Mouse (Mus musculus) hindbrain, embryonic 13.5 days (tissue): ENCODE results near the gene Tm9sf3. TPM values are rescaled to one million over a fixed set of nuclear protein-coding genes. Genes with fewer than 3 reads are reported as not detected.
"Not testable (repeated sequence)": the region's sequence is repeated elsewhere in the genome, so short reads cannot be mapped to it uniquely, and the experiment has no call there.

Source experiments
- ATAC-seq: fragments of 200-750 bp; cut with Nextera tagmentation; 2 replicates; pipeline ENCODE4 v1.8.0; 2017; ENCODE audit warnings: moderate TSS enrichment; ENCODE audit not compliant: low FRiP score
- H3K27ac ChIP-seq: fragments of 300-500 bp; sonication (generic); 2 replicates; pipeline ENCODE4 v1.5.1; 2015; ENCODE audit warnings: inconsistent platforms, mild to moderate bottlenecking, moderate library complexity
- H3K27me3 ChIP-seq: fragments of 300-500 bp; sonication (generic); 2 replicates; pipeline ENCODE4 v1.6.1; 2015; ENCODE audit warnings: mild to moderate bottlenecking, inconsistent platforms
- H3K36me3 ChIP-seq: fragments of 300-500 bp; sonication (generic); 2 replicates; pipeline ENCODE4 v1.6.1; 2015; ENCODE audit warnings: mild to moderate bottlenecking, inconsistent platforms
- H3K4me1 ChIP-seq: fragments of 300-500 bp; sonication (generic); replicated peaks from 2 replicates; pipeline ENCODE4 v1.6.1; 2015; ENCODE audit warnings: inconsistent platforms
- H3K4me2 ChIP-seq: fragments of 300-500 bp; sonication (generic); 2 replicates; pipeline ENCODE4 v1.6.1; 2015; ENCODE audit warnings: inconsistent platforms, mild to moderate bottlenecking, moderate library complexity
- H3K4me3 ChIP-seq: fragments of 300-500 bp; sonication (generic); 2 replicates; pipeline ENCODE4 v1.5.1; 2015; ENCODE audit warnings: mild to moderate bottlenecking, inconsistent platforms
- H3K9ac ChIP-seq: fragments of 300-500 bp; sonication (generic); 2 replicates; pipeline ENCODE4 v1.6.1; 2015; ENCODE audit warnings: mild to moderate bottlenecking, inconsistent platforms
- H3K9me3 ChIP-seq: fragments of 300-500 bp; sonication (generic); 2 replicates; pipeline ENCODE4 v1.6.1; 2016; ENCODE audit warnings: inconsistent platforms
- WGBS: fragments of 180-500 bp; shearing (Covaris S2); methylation state at CpG from one replicate; pipeline ENCODE4 v1.1.7; 2015; 5-methylcytosine and 5-hydroxymethylcytosine counted together
- polyA plus RNA-seq: library from polyadenylated mRNA; unstranded; fragments of >200 nt; fragmentation: Nextera tagmentation; extraction: Ambion mirVana; gene quantifications from 2 replicates; pipeline ENCODE4 v1.2.1, GENCODE M21; 2015

Gene Tm9sf3
- 91.3 and 99.0 TPM in 2 replicates for polyA plus RNA-seq

DNA sequence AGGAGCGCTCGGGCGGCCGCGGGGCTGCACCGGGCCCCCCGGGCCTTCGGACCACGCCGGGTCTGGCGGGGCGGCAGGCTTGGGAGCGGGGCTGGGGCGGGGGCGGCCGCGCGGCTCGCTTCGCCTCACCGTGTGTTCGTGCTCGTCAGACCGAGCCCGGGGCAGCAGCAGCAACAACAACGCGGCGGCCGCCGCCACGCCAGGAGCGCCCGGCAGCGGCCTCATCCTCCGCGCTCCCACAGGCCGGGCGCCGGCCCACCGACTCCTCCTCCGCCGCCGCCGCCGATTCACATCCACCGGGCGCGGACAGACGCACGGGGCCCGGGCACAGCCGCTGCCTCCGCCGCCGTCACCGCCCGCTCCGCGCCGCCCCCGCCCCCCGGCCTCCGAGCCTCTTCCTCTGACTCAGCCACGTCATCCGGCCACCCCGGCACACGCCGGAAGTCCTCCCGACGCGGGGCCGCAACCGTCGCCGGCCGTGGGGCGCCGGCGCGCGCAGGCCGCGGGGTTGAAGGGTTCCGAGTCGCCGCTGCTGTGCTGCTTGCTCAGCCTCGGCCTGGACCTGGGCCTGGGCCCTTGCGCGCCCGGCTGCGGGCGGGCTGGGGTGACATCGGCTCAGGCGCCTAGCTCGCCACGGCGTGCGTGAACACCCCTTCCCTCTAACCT lies at the start of gene Tm9sf3:
Gene Tm9sf3, minus strand, starts transcription at position 368 of the 666 bp plus-strand sequence.
- peak within 1 kb of the TSS; percentile 77 for H3K4me2 ChIP-seq
- ATAC-seq, result peak; percentile 95
- H3K4me3 ChIP-seq, result peak within 1 kb of the TSS; percentile 92
- peaks cover 41% of the 10 kb centered on the region for H3K4me1 ChIP-seq
- H3K9ac ChIP-seq, result peak within 1 kb of the TSS; percentile 96
- no peaks in the 10 kb centered on the region for H3K36me3 ChIP-seq
- H3K9me3 ChIP-seq, result no peaks in the 10 kb centered on the region
- WGBS, result under 1% methylated on average over 93 of the region's 98 CpGs
- H3K27me3 ChIP-seq, result 0 out of 2 replicates have a peak, but pooled peaks cover 4% of the 10 kb centered on the region
- H3K27ac ChIP-seq, result peak within 1 kb of the TSS; percentile 98

- H3K36me3 ChIP-seq, H3K27me3 ChIP-seq, H3K9ac ChIP-seq, H3K4me2 ChIP-seq, ATAC-seq, H3K4me3 ChIP-seq, H3K27ac ChIP-seq, H3K9me3 ChIP-seq: not testable (repeated sequence)
- H3K4me1 ChIP-seq, result peaks cover 10% of the 10 kb centered on the region
- 91% methylated on average over 8 of the region's 8 CpGs for WGBS
Observed at GRCm38 (mm10) chr19:41312587-41312986, 48.8 kb upstream of the Tm9sf3 start.

GRCm38 (mm10) chr19:41312027-41312426 lies 48.2 kb upstream of the Tm9sf3 start:
- no peak overlapping the region for H3K9ac ChIP-seq
- H3K4me3 ChIP-seq, result no peak overlapping the region
- 0 out of 2 replicates have a peak, but pooled peaks cover 5% of the 10 kb centered on the region for H3K4me1 ChIP-seq
- no peaks in the 10 kb centered on the region for H3K36me3 ChIP-seq
- ATAC-seq, result no peak
- H3K4me2 ChIP-seq, result no peak overlapping the region
- no peak overlapping the region for H3K27ac ChIP-seq
- H3K27me3 ChIP-seq, result 0 out of 2 replicates have a peak, but pooled peaks cover 4% of the 10 kb centered on the region
- H3K9me3 ChIP-seq, result no peaks in the 10 kb centered on the region
- WGBS, result 78% methylated on average over 4 of the region's 4 CpGs

DNA sequence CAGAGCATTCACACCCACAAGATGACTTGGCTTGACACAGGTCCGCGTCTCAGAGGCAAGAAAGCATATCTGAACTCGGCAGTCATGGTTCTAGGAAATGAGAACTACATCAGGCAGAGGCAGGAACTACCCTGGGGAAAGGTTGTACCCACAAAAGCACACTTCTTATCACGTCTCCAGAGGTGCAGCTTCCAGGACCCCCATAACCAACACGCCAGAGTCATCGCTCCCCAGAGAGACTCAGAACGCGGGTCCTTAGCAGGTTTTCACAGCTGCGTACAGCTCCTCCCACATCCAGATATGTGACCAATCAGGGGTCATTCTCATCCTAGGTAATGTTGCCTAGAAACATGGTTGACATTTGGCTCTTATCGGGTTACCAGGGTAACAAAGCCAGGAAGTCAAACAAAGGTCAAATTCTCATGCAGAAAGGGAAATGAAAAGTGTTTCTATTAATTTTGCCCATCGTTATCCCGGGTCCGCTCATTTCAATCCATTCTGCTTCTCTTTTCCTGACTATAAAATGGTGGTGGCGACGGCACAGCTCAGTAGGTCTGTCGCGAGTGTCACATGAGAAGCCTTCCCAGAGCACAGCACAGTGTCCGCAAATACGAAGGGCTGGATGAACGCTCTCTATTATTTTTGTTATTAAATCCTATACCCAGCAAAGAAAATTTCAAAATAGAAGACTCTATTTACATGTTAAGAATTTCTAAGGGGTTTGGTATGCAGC lies 47.3 kb upstream of the Tm9sf3 start:
- no peaks in the 10 kb centered on the region for H3K9me3 ChIP-seq
- 0 out of 2 replicates have a peak, but pooled peaks cover 4% of the 10 kb centered on the region for H3K27me3 ChIP-seq
- H3K27ac ChIP-seq, result peak overlapping the region; percentile 58; the same call in 1 of the 2 replicates
- peak; percentile 88 for ATAC-seq
- 0 out of 2 replicates have a peak, but pooled peaks cover 5% of the 10 kb centered on the region for H3K4me1 ChIP-seq
- no peaks in the 10 kb centered on the region for H3K36me3 ChIP-seq
- WGBS, result 20% methylated on average over 20 of the region's 20 CpGs
- H3K4me2 ChIP-seq, result peak overlapping the region; percentile 62
- H3K4me3 ChIP-seq, result peak overlapping the region; percentile 39
- 0 out of 2 replicates have a peak overlapping the region, but pooled peaks have one; percentile 55 for H3K9ac ChIP-seq

GRCm38 (mm10) chr19:41303933-41304332 lies 40.1 kb upstream of the Tm9sf3 start:
- WGBS, result 69% methylated on average over 3 of the region's 3 CpGs

DNA sequence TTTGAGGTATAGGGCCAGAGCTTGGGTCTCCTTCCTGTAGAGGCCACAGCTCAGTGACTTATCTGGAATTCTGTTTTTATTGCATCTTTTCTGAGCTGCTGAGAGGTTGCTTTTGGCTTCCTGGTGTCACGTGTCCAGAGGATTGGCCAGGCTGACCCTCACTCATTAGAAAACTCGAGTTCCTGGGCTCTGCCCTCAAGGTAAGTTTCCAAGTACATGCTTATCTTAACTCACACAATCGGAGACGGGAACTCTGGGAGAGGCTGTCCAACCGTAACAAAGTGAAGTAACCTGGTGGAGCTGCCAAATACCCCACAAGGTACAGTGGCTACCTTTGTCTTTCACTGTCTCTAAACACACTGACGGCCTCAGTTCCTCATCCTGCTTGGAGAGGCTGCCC lies 39.6 kb upstream of the Tm9sf3 start:
- WGBS, result 86% methylated on average over 6 of the region's 6 CpGs
- H3K27me3 ChIP-seq, result no peaks in the 10 kb centered on the region
- no peak overlapping the region for H3K9ac ChIP-seq
- no peak overlapping the region for H3K4me2 ChIP-seq
- ATAC-seq, result no peak
- no peak overlapping the region for H3K27ac ChIP-seq
- H3K4me3 ChIP-seq, result no peak overlapping the region
- H3K9me3 ChIP-seq, result no peaks in the 10 kb centered on the region
- H3K36me3 ChIP-seq, result no peaks in the 10 kb centered on the region
- 0 out of 2 replicates have a peak, but pooled peaks cover 4% of the 10 kb centered on the region for H3K4me1 ChIP-seq

More at GRCm38 (mm10) chr19:41303933-41304332, 40.1 kb upstream of the Tm9sf3 start:
- H3K27ac ChIP-seq, result no peak overlapping the region
- no peak overlapping the region for H3K4me2 ChIP-seq
- H3K9me3 ChIP-seq, result no peaks in the 10 kb centered on the region
- H3K27me3 ChIP-seq, result no peaks in the 10 kb centered on the region
- H3K9ac ChIP-seq, result no peak overlapping the region
- H3K36me3 ChIP-seq, result no peaks in the 10 kb centered on the region
- H3K4me3 ChIP-seq, result no peak overlapping the region
- ATAC-seq, result no peak
- 0 out of 2 replicates have a peak, but pooled peaks cover 4% of the 10 kb centered on the region for H3K4me1 ChIP-seq

GRCm38 (mm10) chr19:41301856-41302255 lies 38.1 kb upstream of the Tm9sf3 start:
- no peak for ATAC-seq
- WGBS, result 69% methylated on average over 6 of the region's 6 CpGs
- H3K27ac ChIP-seq, result no peak overlapping the region

GRCm38 (mm10) chr19:41299446-41299845 lies 35.6 kb upstream of the Tm9sf3 start:
- Histone ChIP-seq H3K9ac (no peak overlapping the region), H3K27ac (no peak overlapping the region), H3K9me3 (no peaks in the 10 kb centered on the region), H3K27me3 (no peaks in the 10 kb centered on the region), H3K4me3 (no peak overlapping the region), H3K36me3 (no peaks in the 10 kb centered on the region), H3K4me1 (0 out of 2 replicates have a peak, but pooled peaks cover 4% of the 10 kb centered on the region), H3K4me2 (no peak overlapping the region)
- no peak for ATAC-seq
- WGBS, result 78% methylated on average over 8 of the region's 8 CpGs

More at GRCm38 (mm10) chr19:41301856-41302255, 38.1 kb upstream of the Tm9sf3 start:
- Histone ChIP-seq H3K27me3 (no peaks in the 10 kb centered on the region), H3K9ac (no peak overlapping the region), H3K4me1 (0 out of 2 replicates have a peak, but pooled peaks cover 4% of the 10 kb centered on the region), H3K9me3 (no peaks in the 10 kb centered on the region), H3K36me3 (no peaks in the 10 kb centered on the region), H3K4me2 (no peak overlapping the region), H3K4me3 (no peak overlapping the region)

DNA sequence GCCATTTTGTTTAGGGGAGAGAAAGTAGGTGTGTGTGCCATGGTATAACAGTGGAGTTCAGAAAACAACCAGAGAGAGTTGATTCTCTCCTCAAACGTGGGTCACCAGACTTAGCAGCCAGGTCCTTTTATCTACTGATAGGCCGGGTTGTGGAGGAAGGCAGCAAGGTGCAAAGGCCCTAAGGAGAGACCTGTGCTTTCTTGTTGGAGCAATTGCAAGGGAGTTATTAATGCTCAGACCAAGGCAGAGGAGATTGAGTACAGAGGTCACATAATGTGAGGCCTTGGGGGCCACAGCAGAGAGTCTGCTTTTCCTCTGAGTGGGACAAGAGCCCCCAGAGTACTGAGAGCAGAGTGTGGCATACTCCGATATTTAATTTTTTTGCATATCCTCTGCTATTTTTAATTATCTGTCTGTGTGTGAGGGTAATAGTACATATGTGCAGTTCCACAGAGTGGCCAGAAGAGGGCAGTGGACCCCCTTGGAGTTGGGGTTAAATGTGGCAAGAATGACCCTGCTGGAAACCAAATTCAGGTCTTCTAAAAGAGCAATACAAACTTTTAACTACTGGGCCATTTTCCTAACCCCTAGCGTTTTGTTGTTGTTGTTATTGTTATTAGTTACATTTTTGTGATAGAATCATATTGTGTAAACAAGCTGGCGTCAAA lies 27.3 kb upstream of the Tm9sf3 start:
- no peak overlapping the region for H3K9ac ChIP-seq
- H3K4me3 ChIP-seq, result no peak overlapping the region
- no peak overlapping the region for H3K27ac ChIP-seq
- H3K36me3 ChIP-seq, result no peaks in the 10 kb centered on the region
- H3K4me2 ChIP-seq, result no peak overlapping the region
- no peaks in the 10 kb centered on the region for H3K27me3 ChIP-seq
- no peaks in the 10 kb centered on the region for H3K4me1 ChIP-seq
- H3K9me3 ChIP-seq, result no peaks in the 10 kb centered on the region
- WGBS, result 68% methylated on average over 5 of the region's 5 CpGs
- no peak for ATAC-seq

DNA sequence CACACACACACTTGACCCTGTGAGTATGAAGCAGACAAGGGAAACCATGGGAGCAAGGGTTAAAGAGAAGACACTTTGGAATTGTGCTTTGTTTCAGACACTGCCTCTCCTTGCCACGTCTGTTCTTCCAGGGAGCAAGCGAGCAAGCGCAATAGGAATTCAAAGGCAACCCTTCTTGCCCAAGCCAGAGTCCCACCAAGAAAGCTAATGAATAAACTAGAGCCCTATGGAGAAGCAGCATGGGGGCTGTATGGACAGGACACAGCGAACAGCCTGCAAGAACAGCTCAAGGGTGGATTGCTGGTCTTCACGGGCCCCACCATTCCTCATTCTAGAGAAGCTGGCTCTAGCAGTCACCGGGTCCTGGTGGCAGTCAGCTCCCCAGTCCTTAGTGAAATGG lies 24.8 kb upstream of the Tm9sf3 start:
- Histone ChIP-seq H3K27ac (no peak overlapping the region), H3K9me3 (no peaks in the 10 kb centered on the region), H3K4me1 (peaks cover 8% of the 10 kb centered on the region; the same call in 1 of the 2 replicates), H3K4me3 (no peak overlapping the region), H3K9ac (no peak overlapping the region), H3K4me2 (no peak overlapping the region), H3K36me3 (no peaks in the 10 kb centered on the region), H3K27me3 (no peaks in the 10 kb centered on the region)
- WGBS, result 61% methylated on average over 6 of the region's 6 CpGs
- no peak for ATAC-seq

- no peak overlapping the region for H3K9ac ChIP-seq
- no peak overlapping the region for H3K4me3 ChIP-seq
- ATAC-seq, result no peak
- H3K27ac ChIP-seq, result no peak overlapping the region
- H3K36me3 ChIP-seq, result no peaks in the 10 kb centered on the region
- no peaks in the 10 kb centered on the region for H3K27me3 ChIP-seq
- H3K4me1 ChIP-seq, result peaks cover 8% of the 10 kb centered on the region; the same call in 1 of the 2 replicates
- no peak overlapping the region for H3K4me2 ChIP-seq
- 86% methylated on average over 7 of the region's 7 CpGs for WGBS
- H3K9me3 ChIP-seq, result no peaks in the 10 kb centered on the region
Observed at GRCm38 (mm10) chr19:41287224-41287623, 23.4 kb upstream of the Tm9sf3 start.

GRCm38 (mm10) chr19:41284515-41284914 lies 20.7 kb upstream of the Tm9sf3 start:
- H3K4me1 ChIP-seq, result peaks cover 8% of the 10 kb centered on the region; the same call in 1 of the 2 replicates
- 59% methylated on average over 6 of the region's 6 CpGs for WGBS

More at GRCm38 (mm10) chr19:41284515-41284914, 20.7 kb upstream of the Tm9sf3 start:
- no peak overlapping the region for H3K4me2 ChIP-seq
- no peak overlapping the region for H3K4me3 ChIP-seq
- H3K27ac ChIP-seq, result peak overlapping the region; percentile 12; the same call in 1 of the 2 replicates
- no peaks in the 10 kb centered on the region for H3K27me3 ChIP-seq
- no peak overlapping the region for H3K9ac ChIP-seq
- no peaks in the 10 kb centered on the region for H3K9me3 ChIP-seq
- H3K36me3 ChIP-seq, result no peaks in the 10 kb centered on the region
- no peak for ATAC-seq
